Mouse (Mus musculus) kidney, adult 10 weeks (tissue): Measurements from ENCODE around the gene Unc13c. TPM values are rescaled to one million over a fixed set of nuclear protein-coding genes. Genes with fewer than 3 reads are reported as not detected.

Experiments
- polyA plus RNA-seq: library from polyadenylated mRNA; stranded (reverse); fragments of 350-450 nt; fragmentation: Illumina TruSeq; extraction: RNeasy Lipid Tissue Mini Kit (QIAGEN cat#74804); gene quantifications from one replicate; pipeline ENCODE4 v1.2.3, GENCODE M21; 2014; ENCODE audit warnings: low read depth, low replicate concordance

Gene Unc13c
- 1.4 TPM for polyA plus RNA-seq

DNA sequence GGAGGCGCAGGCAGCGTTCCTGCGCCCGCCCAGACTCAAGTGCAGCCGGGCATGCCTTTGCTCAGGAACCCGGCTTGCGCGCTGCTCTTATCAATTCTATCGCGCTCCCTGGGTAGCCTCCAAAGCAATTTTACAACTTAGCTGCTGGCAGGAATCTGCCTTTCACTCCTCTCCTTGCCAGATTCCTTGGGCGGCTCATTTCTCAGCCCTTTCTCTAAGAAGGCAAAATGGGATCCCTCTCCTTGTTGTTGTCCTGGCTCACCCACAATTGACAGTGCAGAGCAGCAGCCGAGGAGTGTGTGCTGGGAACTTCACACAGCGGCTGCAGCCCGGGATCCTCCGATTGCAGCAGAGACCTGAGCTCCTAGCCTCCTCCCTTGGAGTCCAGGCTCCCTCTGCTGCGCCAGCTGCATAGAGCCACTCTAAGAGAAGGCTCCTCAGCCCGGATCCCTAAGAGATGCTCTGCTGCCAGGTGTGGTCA is at the start of gene Unc13c:
TSS of gene Unc13c (minus strand) at position 326 of the 481 bp plus-strand sequence.

Other genes starting within 250 kb of the Unc13c start
- 77.9 TPM for gene Wdr72, start 141.4 kb upstream of the Unc13c start, polyA plus RNA-seq